16 mouse cellular contexts compared by ENCODE assay signal in genomic region chr4:106564161-106564560, GRCm38 (mm10). TPM values are rescaled to one million over a fixed set of nuclear protein-coding genes. Genes with fewer than 3 reads are reported as not detected.
A peak's percentile ranks its signal among the peaks of the same experiment; 100 is the strongest.
DNase-seq lines count a peak whose midpoint lies in the region; ATAC-seq and TF ChIP-seq lines count a peak whose summit lies in the region.
"Had no signal": no experiment of that assay in that cellular context is flagged by ENCODE, and none has a peak within 500 bp of the region (broad histone marks: within the 10 kb centered on the region; RNA-seq: fewer than 3 reads in every experiment).

No protein-coding gene starts in this region.

- intact Hi-C loops in heart, adult 2 months (cut with DNase I), result no loop called here

- no peaks in the 10 kb centered on the region for H3K79me2 ChIP-seq in heart, adult 2 months (replicated peaks; ENCODE audit: control insufficient read depth, insufficient read depth, low read length)

- peak overlapping the region; percentile 6; the same call in 1 of the 2 replicates for H3K9ac ChIP-seq in heart, embryonic 13.5 days
- H3K9ac ChIP-seq in heart, adult 2 months (ENCODE audit: low read depth, low read length), result no peak overlapping the region
- H3K9ac ChIP-seq in hindbrain, embryonic 16.5 days (ENCODE audit: low read depth, low read length), result no peak overlapping the region
- H3K9ac ChIP-seq in midbrain, embryonic 13.5 days (replicated peaks), result 0 out of 2 replicates have a peak overlapping the region, but pooled peaks have one; percentile 85
- H3K9ac ChIP-seq: lung, embryonic 15.5 days had no signal

- no peaks in the 10 kb centered on the region; the same call in 1 of the 2 replicates for H3K9me3 ChIP-seq in heart, embryonic 13.5 days
- no peaks in the 10 kb centered on the region for H3K9me3 ChIP-seq in hindbrain, embryonic 16.5 days (ENCODE audit: control insufficient read depth, low read length)
- H3K9me3 ChIP-seq in midbrain, embryonic 13.5 days, result no peaks in the 10 kb centered on the region
- H3K9me3 ChIP-seq: lung, embryonic 15.5 days had no signal

- H3K4me2 ChIP-seq in heart, embryonic 13.5 days, result no peak overlapping the region
- H3K4me2 ChIP-seq in hindbrain, embryonic 16.5 days (ENCODE audit: low read length), result peak overlapping the region; percentile 94
- peak overlapping the region; percentile 94 for H3K4me2 ChIP-seq in midbrain, embryonic 13.5 days (replicated peaks)

- no peak for ATAC-seq in heart, embryonic 13.5 days (ENCODE audit: extremely low read depth, insufficient number of reproducible peaks, low FRiP score, low TSS enrichment)
- ATAC-seq in hindbrain, embryonic 16.5 days, result no peak
- ATAC-seq in midbrain, embryonic 13.5 days, result no peak

- H3K27me3 ChIP-seq in heart, embryonic 13.5 days (replicated peaks), result no peaks in the 10 kb centered on the region
- H3K27me3 ChIP-seq in heart, adult 2 months (ENCODE audit: control insufficient read depth, insufficient read depth, low read length), result no peaks in the 10 kb centered on the region
- H3K27me3 ChIP-seq in hindbrain, embryonic 16.5 days (replicated peaks; ENCODE audit: control insufficient read depth, insufficient read depth, low read length), result no peaks in the 10 kb centered on the region
- H3K27me3 ChIP-seq in midbrain, embryonic 13.5 days, result 0 out of 2 replicates have a peak, but pooled peaks cover 1% of the 10 kb centered on the region
- H3K27me3 ChIP-seq: lung, embryonic 15.5 days had no signal

- TF ChIP-seq POLR2A in heart, adult 2 months (IDR thresholded peaks at IDR 0.05; ENCODE audit: insufficient read depth, low read depth, low read length), result no peak

- WGBS in heart, embryonic 13.5 days, result 87% methylated on average over 11 of the region's 11 CpGs
- 80% methylated on average over 11 of the region's 11 CpGs for WGBS in heart, adult 2 months
- WGBS in hindbrain, embryonic 16.5 days, result 86% methylated on average over 11 of the region's 11 CpGs
- 87% methylated on average over 11 of the region's 11 CpGs for WGBS in midbrain, embryonic 13.5 days

- DNase-seq in heart, adult 2 months, result no peak
- DNase-seq in NIH3T3 (ENCODE audit: low read depth), result peak; percentile 59
- no peak for DNase-seq in embryo, embryonic 10 days (ENCODE audit: low spot score)
- DNase-seq in testis, postnatal 14 days (ENCODE audit: low spot score), result no peak
- no peak for DNase-seq in retina, embryonic 14.5 days (ENCODE audit: low spot score)
- DNase-seq: adrenal gland, postnatal 14 days; cerebellum, postnatal 14 days; gastrocnemius, postnatal 25 days; left cerebral cortex, postnatal 4 days had no signal

- no peak for TF ChIP-seq CTCF in heart, adult 2 months (IDR thresholded peaks at IDR 0.05)

- no peak for TF ChIP-seq EP300 in heart, adult 2 months (IDR thresholded peaks at IDR 0.05; ENCODE audit: insufficient read depth, low read depth, low read length)

- H3K4me1 ChIP-seq in heart, embryonic 13.5 days, result peaks cover 31% of the 10 kb centered on the region
- peaks cover 4% of the 10 kb centered on the region; the same call in 1 of the 2 replicates for H3K4me1 ChIP-seq in heart, adult 2 months (ENCODE audit: control insufficient read depth, insufficient read depth, low read length)
- peaks cover 32% of the 10 kb centered on the region for H3K4me1 ChIP-seq in hindbrain, embryonic 16.5 days (ENCODE audit: control insufficient read depth, insufficient read depth, low read depth, low read length)
- peaks cover 40% of the 10 kb centered on the region for H3K4me1 ChIP-seq in midbrain, embryonic 13.5 days (replicated peaks)

- no peak overlapping the region for H3K27ac ChIP-seq in heart, embryonic 13.5 days (replicated peaks)
- H3K27ac ChIP-seq in heart, adult 2 months, result no peak overlapping the region
- H3K27ac ChIP-seq in hindbrain, embryonic 16.5 days (ENCODE audit: low read depth, low read length), result no peak overlapping the region
- H3K27ac ChIP-seq in midbrain, embryonic 13.5 days, result no peak overlapping the region
- H3K27ac ChIP-seq: kidney, postnatal 0 days; lung, embryonic 15.5 days had no signal

- H3K36me3 ChIP-seq in heart, embryonic 13.5 days, result peaks cover 47% of the 10 kb centered on the region
- no peaks in the 10 kb centered on the region for H3K36me3 ChIP-seq in heart, adult 2 months (ENCODE audit: control insufficient read depth, insufficient read depth, low read length)
- peaks cover 10% of the 10 kb centered on the region for H3K36me3 ChIP-seq in hindbrain, embryonic 16.5 days (ENCODE audit: control insufficient read depth, insufficient read depth, low read length)
- peaks cover 46% of the 10 kb centered on the region for H3K36me3 ChIP-seq in midbrain, embryonic 13.5 days

- no peak overlapping the region for H3K4me3 ChIP-seq in heart, embryonic 13.5 days
- H3K4me3 ChIP-seq in heart, adult 2 months, result no peak overlapping the region
- no peak overlapping the region for H3K4me3 ChIP-seq in hindbrain, embryonic 16.5 days (ENCODE audit: low read length)
- H3K4me3 ChIP-seq in midbrain, embryonic 13.5 days (replicated peaks), result 0 out of 2 replicates have a peak overlapping the region, but pooled peaks have one; percentile 83
- H3K4me3 ChIP-seq: lung, embryonic 15.5 days had no signal

RNA-seq across cellular contexts. Expression of gene Dhcr24, which starts 3.3 kb away (rescaled TPM):
- 3.5 and 3.8 TPM in 2 replicates for polyA plus RNA-seq in heart, embryonic 13.5 days (2015; fragmentation: Nextera tagmentation; extraction: Ambion mirVana)
- 1 to 10 TPM; 1.4 to 4.0 TPM for total RNA-seq in heart, adult 2 months (2021)
- polyA plus RNA-seq in heart, adult 2 months (2012; rRNA removed), result 5.2 and 5.4 TPM in 2 replicates
- polyA plus RNA-seq in hindbrain, embryonic 16.5 days (2015; fragmentation: Nextera tagmentation; extraction: Ambion mirVana), result 4.0 and 5.3 TPM in 2 replicates
- 7.8 and 8.9 TPM in 2 replicates for polyA plus RNA-seq in midbrain, embryonic 13.5 days (2015; fragmentation: Nextera tagmentation; extraction: Ambion mirVana)

RNA-seq across cellular contexts. Expression of gene Lexm, which starts 52.9 kb away (rescaled TPM):
- 0.50 and 0.52 TPM in 2 replicates for polyA plus RNA-seq in heart, embryonic 13.5 days (2015; fragmentation: Nextera tagmentation; extraction: Ambion mirVana)
- not detected for total RNA-seq in heart, adult 2 months (2021)
- polyA plus RNA-seq in heart, adult 2 months (2012; rRNA removed), result not detected in 2 replicates
- 0.17 TPM in 1 of 2 replicates, not detected in the other for polyA plus RNA-seq in hindbrain, embryonic 16.5 days (2015; fragmentation: Nextera tagmentation; extraction: Ambion mirVana)
- polyA plus RNA-seq in midbrain, embryonic 13.5 days (2015; fragmentation: Nextera tagmentation; extraction: Ambion mirVana), result 0.13 TPM in 1 of 2 replicates, not detected in the other
- total RNA-seq: adrenal gland, postnatal 14 days; gastrocnemius, postnatal 25 days had no signal
- polyA plus RNA-seq: C2C12; kidney, postnatal 0 days; lung, embryonic 15.5 days; thymus, postnatal 0 days had no signal

RNA-seq across cellular contexts. Expression of gene Ttc22, which starts 58.1 kb away (rescaled TPM):
- polyA plus RNA-seq in heart, embryonic 13.5 days (2015; fragmentation: Nextera tagmentation; extraction: Ambion mirVana), result 0.43 and 0.74 TPM in 2 replicates
- not detected for total RNA-seq in heart, adult 2 months (2021)
- polyA plus RNA-seq in heart, adult 2 months (2012; rRNA removed), result 0.15 and 0.21 TPM in 2 replicates
- 1.5 and 1.6 TPM in 2 replicates for polyA plus RNA-seq in hindbrain, embryonic 16.5 days (2015; fragmentation: Nextera tagmentation; extraction: Ambion mirVana)
- 1.9 and 2.2 TPM in 2 replicates for polyA plus RNA-seq in midbrain, embryonic 13.5 days (2015; fragmentation: Nextera tagmentation; extraction: Ambion mirVana)
- total RNA-seq: adrenal gland, postnatal 14 days; gastrocnemius, postnatal 25 days had no signal
- polyA plus RNA-seq: C2C12 had no signal

Comparison
In these comparisons a context has a peak if more than half of its experiments do, and no peak if none do; other contexts are left out.
1. H3K9ac ChIP-seq: peak in heart, embryonic 13.5 days (single experiment) and midbrain, embryonic 13.5 days (single experiment); none in heart, adult 2 months (single experiment) and hindbrain, embryonic 16.5 days (single experiment).